Mouse (Mus musculus): ENCODE data around the gene Dmc1. TPM values are rescaled to one million over a fixed set of nuclear protein-coding genes. Genes with fewer than 3 reads are reported as not detected.
A peak's percentile ranks its signal among the peaks of the same experiment; 100 is the strongest.

The Dmc1 gene
- 0.52 and 0.69 TPM in 2 replicates for polyA plus RNA-seq (2016; fragmentation: Nextera tagmentation; extraction: Ambion mirVana)

- Histone ChIP-seq H3K4me1 (peaks cover 14% of the 10 kb centered on the region), H3K4me3 (peak within 1 kb of the TSS; percentile 38), H3K27ac (no peak within 1 kb of the TSS), H3K9ac (peak within 1 kb of the TSS; percentile 20; the same call in 1 of the 2 replicates), H3K9me3 (replicated peaks) (no peaks in the 10 kb centered on the region), H3K36me3 (no peaks in the 10 kb centered on the region), H3K4me2 (peak within 1 kb of the TSS; percentile 63), H3K27me3 (replicated peaks) (peaks cover 40% of the 10 kb centered on the region)
- WGBS (ENCODE audit: insufficient replicate concordance) = 10% methylated on average over 37 of the region's 37 CpGs
- peak; percentile 47; the same call in 1 of the 2 replicates for ATAC-seq
Observed at GRCm38 (mm10) chr15:79604990-79605665, at the start of gene Dmc1. Gene Dmc1 (minus strand): TSS chr15:79605109.

DNA sequence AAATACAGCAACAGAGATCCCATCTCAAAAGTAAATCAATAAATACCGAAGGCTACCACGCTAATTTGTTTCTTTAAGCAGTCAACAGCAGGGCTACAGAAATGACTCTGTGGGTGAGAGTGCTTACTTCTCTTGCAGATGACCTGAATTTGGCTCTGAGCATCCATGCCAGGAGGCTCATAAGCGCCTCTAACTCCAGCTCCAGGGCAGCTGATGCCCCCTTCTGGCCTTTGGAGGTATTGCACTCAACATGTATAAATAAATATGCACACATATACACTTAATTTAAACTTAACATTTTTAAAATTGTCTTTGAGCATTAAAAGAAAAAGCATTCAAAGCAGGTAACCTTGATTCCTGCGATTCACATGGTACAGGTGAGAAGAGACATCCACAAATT, 46.6 kb upstream of the Dmc1 start:
- ATAC-seq = no peak
- Histone ChIP-seq H3K9me3 (replicated peaks) (0 out of 2 replicates have a peak, but pooled peaks cover 3% of the 10 kb centered on the region), H3K4me3 (no peak overlapping the region), H3K4me1 (no peaks in the 10 kb centered on the region), H3K36me3 (no peaks in the 10 kb centered on the region), H3K9ac (no peak overlapping the region), H3K4me2 (no peak overlapping the region), H3K27me3 (replicated peaks) (no peaks in the 10 kb centered on the region), H3K27ac (no peak overlapping the region)
- 65% methylated on average over 4 of the region's 4 CpGs for WGBS (ENCODE audit: insufficient replicate concordance)

DNA sequence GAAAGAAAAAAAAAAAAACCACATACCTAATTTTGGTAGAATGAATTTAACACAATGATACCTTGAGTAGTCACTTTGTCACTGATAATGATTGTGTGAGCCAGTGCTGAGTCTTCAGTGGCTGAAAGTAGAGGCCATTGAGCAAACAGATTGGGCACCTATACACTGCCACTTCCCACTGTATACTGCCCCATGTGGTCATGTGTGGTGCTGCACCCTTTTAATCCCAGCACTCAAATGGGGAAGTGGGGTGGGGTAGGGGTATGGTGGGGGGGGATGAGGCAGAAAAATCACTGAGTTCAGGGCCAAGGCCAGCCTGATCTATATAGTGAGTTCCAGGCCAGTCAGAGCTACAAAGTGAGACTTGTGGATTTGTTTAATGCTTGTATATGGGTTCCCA, 45.7 kb upstream of the Dmc1 start:
- no peak overlapping the region for H3K4me2 ChIP-seq
- no peak overlapping the region for H3K27ac ChIP-seq
- H3K9me3 ChIP-seq (replicated peaks) = 0 out of 2 replicates have a peak, but pooled peaks cover 3% of the 10 kb centered on the region
- H3K9ac ChIP-seq = no peak overlapping the region
- H3K36me3 ChIP-seq = no peaks in the 10 kb centered on the region
- no peak for ATAC-seq
- no peak overlapping the region for H3K4me3 ChIP-seq
- no peaks in the 10 kb centered on the region for H3K27me3 ChIP-seq (replicated peaks)
- H3K4me1 ChIP-seq = no peaks in the 10 kb centered on the region

DNA sequence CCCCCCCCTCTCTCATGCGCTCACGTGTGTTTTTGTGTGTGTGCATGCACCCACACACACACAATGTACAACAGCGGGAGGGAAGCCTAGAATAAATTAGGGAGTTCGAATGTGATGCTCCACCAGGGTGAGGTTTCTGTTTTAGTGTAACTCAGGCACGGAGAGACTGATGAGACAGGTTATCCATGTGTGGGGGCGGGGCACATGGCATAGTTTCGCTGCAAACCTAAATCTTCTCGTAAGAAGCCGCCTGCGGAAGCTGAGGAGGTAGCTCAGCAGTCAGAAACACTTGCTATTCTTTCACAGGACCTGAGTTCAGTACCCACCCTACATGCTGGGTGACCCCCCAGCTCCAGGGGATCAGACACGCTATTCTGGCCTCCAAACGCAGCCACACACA, 43.2 kb upstream of the Dmc1 start:
- no peaks in the 10 kb centered on the region for H3K27me3 ChIP-seq (replicated peaks)
- H3K36me3 ChIP-seq = no peaks in the 10 kb centered on the region
- H3K4me1 ChIP-seq = no peaks in the 10 kb centered on the region
- no peak for ATAC-seq
- WGBS (ENCODE audit: insufficient replicate concordance) = 78% methylated on average over 12 of the region's 12 CpGs
- H3K4me3 ChIP-seq = no peak overlapping the region
- H3K4me2 ChIP-seq = no peak overlapping the region
- no peak overlapping the region for H3K27ac ChIP-seq
- H3K9me3 ChIP-seq (replicated peaks) = 0 out of 2 replicates have a peak, but pooled peaks cover 3% of the 10 kb centered on the region
- no peak overlapping the region for H3K9ac ChIP-seq

GRCm38 (mm10) chr15:79645483-79645882, 40.6 kb upstream of the Dmc1 start:
- H3K9ac ChIP-seq = no peak overlapping the region
- H3K27me3 ChIP-seq (replicated peaks) = no peaks in the 10 kb centered on the region
- H3K4me1 ChIP-seq = 0 out of 2 replicates have a peak, but pooled peaks cover 3% of the 10 kb centered on the region
- no peak overlapping the region for H3K27ac ChIP-seq
- no peak for ATAC-seq
- no peaks in the 10 kb centered on the region for H3K36me3 ChIP-seq
- H3K9me3 ChIP-seq (replicated peaks) = no peaks in the 10 kb centered on the region
- no peak overlapping the region for H3K4me3 ChIP-seq
- H3K4me2 ChIP-seq = no peak overlapping the region
- WGBS (ENCODE audit: insufficient replicate concordance) = 45% methylated on average over 2 of the region's 2 CpGs

DNA sequence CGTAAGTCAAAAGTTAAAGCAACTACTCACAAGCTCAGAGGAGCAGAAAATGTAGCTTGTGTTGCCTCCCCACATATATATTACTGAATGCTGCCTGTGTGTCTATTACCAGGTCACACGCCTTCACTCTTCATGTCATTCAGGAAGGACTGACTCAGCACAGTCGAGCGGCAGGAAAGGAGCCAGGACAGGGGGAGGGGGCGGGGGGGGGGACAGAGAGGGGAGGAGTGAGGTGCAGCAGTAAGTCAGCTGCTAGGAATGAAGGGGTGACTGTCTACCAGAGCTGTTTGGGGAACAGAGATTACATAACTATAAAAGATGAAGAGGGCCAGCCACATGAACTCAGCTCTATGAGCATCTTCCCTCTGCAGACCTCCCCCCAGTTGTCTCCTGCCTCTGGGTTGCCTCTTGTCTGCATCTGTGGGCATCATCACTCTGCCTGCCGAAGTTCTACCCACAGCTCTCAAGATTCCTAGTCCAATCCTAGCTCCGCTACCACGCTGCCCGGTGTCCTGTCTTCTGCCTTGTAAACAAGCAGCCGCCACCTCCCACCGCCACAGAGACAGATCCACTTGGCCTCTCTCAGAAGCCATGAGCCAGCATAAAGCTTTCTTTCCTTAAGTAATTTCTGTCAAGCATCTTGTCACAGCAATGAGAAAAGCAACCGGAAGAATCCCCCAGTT, 36.4 kb upstream of the Dmc1 start:
- Histone ChIP-seq H3K27me3 (replicated peaks) (no peaks in the 10 kb centered on the region), H3K9ac (no peak overlapping the region), H3K27ac (no peak overlapping the region), H3K4me2 (no peak overlapping the region), H3K9me3 (replicated peaks) (no peaks in the 10 kb centered on the region), H3K4me3 (no peak overlapping the region), H3K36me3 (no peaks in the 10 kb centered on the region), H3K4me1 (peaks cover 11% of the 10 kb centered on the region; the same call in 1 of the 2 replicates)
- WGBS (ENCODE audit: insufficient replicate concordance) = 57% methylated on average over 12 of the region's 12 CpGs
- no peak for ATAC-seq

- Histone ChIP-seq H3K4me3 (no peak overlapping the region), H3K27me3 (replicated peaks) (peaks cover 6% of the 10 kb centered on the region), H3K9me3 (replicated peaks) (no peaks in the 10 kb centered on the region), H3K36me3 (peaks cover 4% of the 10 kb centered on the region; the same call in 1 of the 2 replicates), H3K4me2 (no peak overlapping the region), H3K4me1 (no peaks in the 10 kb centered on the region), H3K27ac (no peak overlapping the region), H3K9ac (no peak overlapping the region)
- 54% methylated on average over 2 of the region's 2 CpGs for WGBS (ENCODE audit: insufficient replicate concordance)
- no peak for ATAC-seq
Observed at GRCm38 (mm10) chr15:79630471-79630870, 25.6 kb upstream of the Dmc1 start.

- no peaks in the 10 kb centered on the region for H3K36me3 ChIP-seq
- H3K27me3 ChIP-seq (replicated peaks) = no peaks in the 10 kb centered on the region
- H3K9me3 ChIP-seq (replicated peaks) = no peaks in the 10 kb centered on the region
- H3K4me2 ChIP-seq = peak overlapping the region; percentile 24
- no peak overlapping the region for H3K9ac ChIP-seq
- H3K4me3 ChIP-seq = no peak overlapping the region
- peak; percentile 89 for ATAC-seq
- WGBS (ENCODE audit: insufficient replicate concordance) = 57% methylated on average over 11 of the region's 11 CpGs
- no peak overlapping the region for H3K27ac ChIP-seq
- H3K4me1 ChIP-seq = peaks cover 11% of the 10 kb centered on the region
Observed at GRCm38 (mm10) chr15:79619770-79620414, 15.0 kb upstream of the Dmc1 start.

DNA sequence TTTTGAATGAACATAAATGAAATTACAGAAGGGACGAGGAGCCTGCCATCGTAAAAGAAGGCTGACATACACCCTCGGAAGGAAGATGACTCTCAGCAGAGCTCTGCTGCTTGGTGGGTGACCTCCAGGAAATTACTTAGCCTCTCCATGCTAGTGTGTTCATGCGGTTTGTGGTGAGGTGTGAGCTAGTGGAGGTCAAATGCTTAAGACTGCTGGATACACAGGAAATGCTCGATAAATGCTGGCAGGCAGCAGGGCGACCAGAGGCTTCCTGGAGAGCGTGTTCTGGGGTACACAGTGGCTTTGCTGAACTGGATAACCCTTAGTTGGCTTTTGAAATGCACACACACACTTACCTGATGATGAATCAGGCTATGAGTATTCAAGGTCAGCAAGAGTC, 13.5 kb upstream of the Dmc1 start:
- no peaks in the 10 kb centered on the region for H3K27me3 ChIP-seq (replicated peaks)
- H3K27ac ChIP-seq = no peak overlapping the region
- no peak for ATAC-seq
- no peak overlapping the region for H3K4me2 ChIP-seq
- no peaks in the 10 kb centered on the region for H3K9me3 ChIP-seq (replicated peaks)
- no peak overlapping the region for H3K4me3 ChIP-seq
- no peak overlapping the region for H3K9ac ChIP-seq
- H3K36me3 ChIP-seq = no peaks in the 10 kb centered on the region
- peaks cover 11% of the 10 kb centered on the region for H3K4me1 ChIP-seq
- 60% methylated on average over 7 of the region's 7 CpGs for WGBS (ENCODE audit: insufficient replicate concordance)

DNA sequence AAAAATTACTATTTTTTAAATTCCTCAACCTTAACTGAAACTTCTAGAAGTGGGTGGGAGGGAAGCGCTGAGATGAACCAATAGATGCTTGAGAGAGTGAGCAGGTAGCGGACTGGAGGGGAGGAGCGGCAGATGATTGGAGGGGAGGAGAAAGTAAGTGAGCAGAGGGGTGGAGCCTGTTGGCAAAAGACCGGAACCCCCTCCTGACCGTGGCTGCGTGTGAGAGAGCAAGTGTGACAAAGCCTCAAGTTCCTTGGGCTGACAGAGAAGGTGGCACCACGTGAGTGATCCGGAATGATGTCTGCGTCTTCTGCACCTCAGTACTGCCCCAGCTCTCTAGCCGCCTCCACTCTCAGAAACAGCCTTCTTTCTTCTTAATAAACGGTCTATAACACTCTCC, 12.2 kb upstream of the Dmc1 start:
- Histone ChIP-seq H3K36me3 (no peaks in the 10 kb centered on the region), H3K4me3 (no peak overlapping the region), H3K27me3 (replicated peaks) (no peaks in the 10 kb centered on the region), H3K9me3 (replicated peaks) (no peaks in the 10 kb centered on the region), H3K4me2 (peak overlapping the region; percentile 25; the same call in 1 of the 2 replicates), H3K27ac (no peak overlapping the region), H3K4me1 (peaks cover 11% of the 10 kb centered on the region), H3K9ac (no peak overlapping the region)
- WGBS (ENCODE audit: insufficient replicate concordance) = 70% methylated on average over 11 of the region's 11 CpGs
- no peak for ATAC-seq

DNA sequence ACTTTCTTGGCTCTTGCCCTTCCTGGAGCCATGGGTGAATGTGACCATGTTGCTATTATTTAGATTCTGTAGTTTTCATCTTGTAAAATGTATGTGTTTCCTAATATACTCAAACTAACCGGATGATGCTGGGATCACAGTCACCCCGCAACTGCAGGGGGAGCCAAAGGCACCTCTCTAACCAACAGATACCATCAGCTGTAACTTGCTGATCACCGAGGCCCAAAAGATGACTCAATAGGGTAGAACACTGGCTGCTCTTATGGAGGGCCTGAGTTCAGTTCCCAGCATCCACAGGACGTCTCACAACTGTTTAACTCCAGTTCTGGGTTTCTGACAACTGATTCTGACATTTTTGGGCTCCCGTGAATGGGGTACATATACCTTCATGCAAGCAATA, 11.8 kb upstream of the Dmc1 start:
- H3K27me3 ChIP-seq (replicated peaks) = no peaks in the 10 kb centered on the region
- 67% methylated on average over 5 of the region's 5 CpGs for WGBS (ENCODE audit: insufficient replicate concordance)
- H3K9ac ChIP-seq = no peak overlapping the region
- no peak overlapping the region for H3K4me3 ChIP-seq
- peaks cover 11% of the 10 kb centered on the region for H3K4me1 ChIP-seq
- H3K9me3 ChIP-seq (replicated peaks) = no peaks in the 10 kb centered on the region
- no peaks in the 10 kb centered on the region for H3K36me3 ChIP-seq
- H3K27ac ChIP-seq = no peak overlapping the region
- H3K4me2 ChIP-seq = no peak overlapping the region
- no peak for ATAC-seq

DNA sequence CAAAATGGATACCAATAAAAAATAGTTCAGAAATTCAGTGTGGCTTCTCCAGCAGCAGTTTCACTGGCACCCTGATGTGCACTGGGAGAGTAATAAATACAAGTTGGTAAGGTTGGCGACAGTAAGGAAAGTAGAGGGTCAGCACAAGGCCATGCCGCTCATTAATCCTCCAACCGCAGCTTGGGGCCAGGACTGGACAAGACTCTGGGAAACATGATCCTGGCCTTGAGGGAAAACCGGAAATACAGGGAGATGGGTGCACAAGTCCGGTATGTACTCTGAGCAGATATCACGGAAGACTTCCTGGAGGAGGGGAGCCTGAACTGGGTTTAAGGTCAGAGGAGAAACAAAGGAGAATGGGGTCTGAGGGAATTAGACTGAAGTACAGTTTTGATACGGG, 10.6 kb upstream of the Dmc1 start:
- Histone ChIP-seq H3K4me3 (no peak overlapping the region), H3K36me3 (no peaks in the 10 kb centered on the region), H3K4me1 (peaks cover 10% of the 10 kb centered on the region), H3K27me3 (replicated peaks) (no peaks in the 10 kb centered on the region), H3K9ac (no peak overlapping the region), H3K4me2 (no peak overlapping the region), H3K9me3 (replicated peaks) (no peaks in the 10 kb centered on the region), H3K27ac (no peak overlapping the region)
- no peak for ATAC-seq
- 71% methylated on average over 7 of the region's 7 CpGs for WGBS (ENCODE audit: insufficient replicate concordance)

Data from liver, embryonic 12.5 days (tissue).